Mouse (Mus musculus): ENCODE measurements around the gene Wwc1. TPM values are rescaled to one million over a fixed set of nuclear protein-coding genes. Genes with fewer than 3 reads are reported as not detected.

The Wwc1 gene
- polyA plus RNA-seq, 1 experiment from 2014 or later = 3.5 TPM

GRCm38 (mm10) chr11:35950011-35950410 lies 30.3 kb downstream of the Wwc1 start:
- no peak overlapping the region for H3K27ac ChIP-seq
- 78% methylated on average over 3 of the region's 3 CpGs for WGBS
- no peaks in the 10 kb centered on the region for H3K9me3 ChIP-seq
- peaks cover 16% of the 10 kb centered on the region for H3K4me1 ChIP-seq
- H3K9ac ChIP-seq = no peak overlapping the region
- ATAC-seq (ENCODE audit: insufficient number of reproducible peaks, insufficient read depth, low FRiP score, low TSS enrichment, low read depth) = no peak
- H3K36me3 ChIP-seq = no peaks in the 10 kb centered on the region
- no peak overlapping the region for H3K4me3 ChIP-seq
- no peaks in the 10 kb centered on the region for H3K27me3 ChIP-seq
- H3K4me2 ChIP-seq = no peak overlapping the region

- H3K4me2 ChIP-seq = no peak overlapping the region
- H3K9ac ChIP-seq = no peak overlapping the region
- no peaks in the 10 kb centered on the region for H3K9me3 ChIP-seq
- H3K4me3 ChIP-seq = no peak overlapping the region
- H3K36me3 ChIP-seq = no peaks in the 10 kb centered on the region
- ATAC-seq (ENCODE audit: insufficient number of reproducible peaks, insufficient read depth, low FRiP score, low TSS enrichment, low read depth) = no peak
- 35% methylated on average over 6 of the region's 6 CpGs for WGBS
- no peaks in the 10 kb centered on the region for H3K27me3 ChIP-seq
- peaks cover 16% of the 10 kb centered on the region for H3K4me1 ChIP-seq
- no peak overlapping the region for H3K27ac ChIP-seq
Observed at GRCm38 (mm10) chr11:35948457-35948881, 31.9 kb downstream of the Wwc1 start.

DNA sequence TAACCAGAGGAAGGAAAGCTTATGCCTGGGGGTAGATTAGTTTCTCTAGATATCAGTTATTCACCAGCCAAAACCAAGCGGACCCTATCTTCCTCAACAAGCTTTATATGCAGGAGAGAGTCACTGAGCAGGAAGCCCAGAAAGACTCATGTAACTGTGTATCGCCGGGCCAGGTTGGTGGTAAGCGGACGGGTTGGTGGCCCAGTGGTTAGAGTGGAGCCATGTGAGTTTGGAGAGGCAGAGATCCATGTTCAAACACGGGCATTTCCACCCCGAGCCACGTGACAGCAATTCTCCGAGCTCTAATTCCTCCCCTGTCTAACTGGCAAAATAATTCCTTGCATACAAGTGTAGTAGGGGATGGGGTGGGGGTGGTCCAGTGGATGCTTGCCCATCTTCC lies 32.4 kb downstream of the Wwc1 start:
- ATAC-seq (ENCODE audit: insufficient number of reproducible peaks, insufficient read depth, low FRiP score, low TSS enrichment, low read depth) = no peak
- Histone ChIP-seq H3K4me3 (no peak overlapping the region), H3K4me2 (no peak overlapping the region), H3K36me3 (no peaks in the 10 kb centered on the region), H3K9ac (no peak overlapping the region), H3K27ac (0 out of 2 replicates have a peak overlapping the region, but pooled peaks have one; percentile 11), H3K27me3 (no peaks in the 10 kb centered on the region), H3K9me3 (no peaks in the 10 kb centered on the region), H3K4me1 (peaks cover 16% of the 10 kb centered on the region)
- WGBS = 65% methylated on average over 9 of the region's 9 CpGs

DNA sequence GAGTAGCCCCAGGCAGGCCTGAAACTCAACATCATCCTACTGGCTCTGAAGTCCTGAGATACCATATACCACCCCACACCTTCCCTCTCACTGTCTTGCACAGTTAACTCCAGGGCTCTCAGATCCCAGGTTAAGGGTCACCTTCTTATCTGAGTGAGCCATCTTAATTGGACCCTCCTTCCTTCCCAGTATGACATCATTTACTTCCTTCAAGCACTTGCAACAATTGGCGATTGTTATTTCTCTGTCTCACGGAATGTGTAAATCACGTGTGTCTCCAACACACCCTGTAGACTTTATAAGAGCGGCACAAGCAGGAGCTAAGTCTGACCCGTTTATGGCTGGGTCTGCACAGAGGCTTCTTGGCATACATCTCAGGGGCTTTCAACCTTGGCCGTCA lies 35.1 kb downstream of the Wwc1 start:
- ATAC-seq (ENCODE audit: insufficient number of reproducible peaks, insufficient read depth, low FRiP score, low TSS enrichment, low read depth) = no peak
- Histone ChIP-seq H3K9me3 (no peaks in the 10 kb centered on the region), H3K36me3 (no peaks in the 10 kb centered on the region), H3K4me3 (no peak overlapping the region), H3K27ac (no peak overlapping the region), H3K4me2 (no peak overlapping the region), H3K9ac (no peak overlapping the region), H3K4me1 (peaks cover 28% of the 10 kb centered on the region), H3K27me3 (no peaks in the 10 kb centered on the region)
- WGBS = 57% methylated on average over 6 of the region's 6 CpGs

DNA sequence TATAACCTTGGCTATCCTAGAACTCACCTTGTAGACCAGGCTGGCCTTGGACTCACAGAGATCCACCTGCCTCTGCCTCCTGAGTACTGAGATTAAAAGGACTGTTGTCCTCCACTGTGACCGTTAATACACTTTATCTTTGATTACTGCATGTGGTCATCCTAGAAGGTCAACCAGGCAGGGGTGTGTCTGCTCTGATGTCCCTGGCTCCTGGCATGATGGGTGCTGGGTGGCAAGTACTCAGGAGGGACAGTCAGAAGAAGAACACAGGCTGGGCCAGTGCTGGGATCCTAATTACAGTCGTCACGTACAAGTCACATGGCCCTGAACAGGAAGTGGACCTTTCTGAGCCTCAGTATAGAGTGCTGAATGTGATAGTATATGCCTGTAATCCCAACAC lies 38.7 kb downstream of the Wwc1 start:
- no peak overlapping the region for H3K4me2 ChIP-seq
- WGBS = 70% methylated on average over 3 of the region's 3 CpGs
- peak; percentile 45; the same call in 1 of the 2 replicates for ATAC-seq (ENCODE audit: insufficient number of reproducible peaks, insufficient read depth, low FRiP score, low TSS enrichment, low read depth)
- H3K9ac ChIP-seq = no peak overlapping the region
- no peak overlapping the region for H3K27ac ChIP-seq
- no peak overlapping the region for H3K4me3 ChIP-seq
- no peaks in the 10 kb centered on the region for H3K9me3 ChIP-seq
- H3K4me1 ChIP-seq = peaks cover 23% of the 10 kb centered on the region
- H3K36me3 ChIP-seq = no peaks in the 10 kb centered on the region
- no peaks in the 10 kb centered on the region for H3K27me3 ChIP-seq

DNA sequence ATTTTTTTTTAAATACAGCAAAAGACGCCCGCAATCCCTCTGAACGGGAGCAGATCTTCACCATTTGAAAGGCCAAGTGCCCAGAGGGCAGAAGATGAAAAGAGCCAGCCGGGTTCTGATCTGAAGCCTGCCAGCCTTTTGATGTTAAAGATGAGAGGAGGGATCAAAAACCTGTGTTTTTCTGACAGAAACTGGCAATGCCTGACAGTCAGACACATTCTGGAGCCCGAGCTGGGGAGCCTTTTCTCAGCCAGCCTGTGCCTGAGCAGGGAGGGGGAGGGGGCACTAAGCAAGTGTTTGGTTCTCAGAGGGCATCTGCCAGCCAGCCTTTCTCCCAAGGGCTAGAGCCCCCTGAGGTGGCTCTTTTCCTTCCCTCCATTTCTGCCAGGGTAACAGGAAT lies 39.3 kb downstream of the Wwc1 start:
- no peak overlapping the region for H3K27ac ChIP-seq
- H3K4me3 ChIP-seq = no peak overlapping the region
- ATAC-seq (ENCODE audit: insufficient number of reproducible peaks, insufficient read depth, low FRiP score, low TSS enrichment, low read depth) = no peak
- H3K4me2 ChIP-seq = no peak overlapping the region
- H3K9ac ChIP-seq = no peak overlapping the region
- H3K9me3 ChIP-seq = no peaks in the 10 kb centered on the region
- H3K27me3 ChIP-seq = no peaks in the 10 kb centered on the region
- WGBS = 34% methylated on average over 5 of the region's 5 CpGs
- peaks cover 23% of the 10 kb centered on the region for H3K4me1 ChIP-seq
- no peaks in the 10 kb centered on the region for H3K36me3 ChIP-seq

- H3K27me3 ChIP-seq = no peaks in the 10 kb centered on the region
- H3K4me3 ChIP-seq = no peak overlapping the region
- H3K27ac ChIP-seq = no peak overlapping the region
- 53% methylated on average over 6 of the region's 6 CpGs for WGBS
- peaks cover 24% of the 10 kb centered on the region for H3K4me1 ChIP-seq
- no peak overlapping the region for H3K9ac ChIP-seq
- H3K9me3 ChIP-seq = no peaks in the 10 kb centered on the region
- H3K4me2 ChIP-seq = no peak overlapping the region
- ATAC-seq (ENCODE audit: insufficient number of reproducible peaks, insufficient read depth, low FRiP score, low TSS enrichment, low read depth) = no peak
- H3K36me3 ChIP-seq = no peaks in the 10 kb centered on the region
Observed at GRCm38 (mm10) chr11:35938790-35939385, 41.4 kb downstream of the Wwc1 start.

- no peak overlapping the region for H3K4me3 ChIP-seq
- H3K36me3 ChIP-seq = no peaks in the 10 kb centered on the region
- peaks cover 43% of the 10 kb centered on the region for H3K4me1 ChIP-seq
- no peak for ATAC-seq (ENCODE audit: insufficient number of reproducible peaks, insufficient read depth, low FRiP score, low TSS enrichment, low read depth)
- no peak overlapping the region for H3K9ac ChIP-seq
- no peak overlapping the region for H3K27ac ChIP-seq
- H3K4me2 ChIP-seq = no peak overlapping the region
- H3K27me3 ChIP-seq = no peaks in the 10 kb centered on the region
- 39% methylated on average over 3 of the region's 3 CpGs for WGBS
- no peaks in the 10 kb centered on the region for H3K9me3 ChIP-seq
Observed at GRCm38 (mm10) chr11:35935645-35936044, 44.7 kb downstream of the Wwc1 start.

- Histone ChIP-seq H3K27me3 (no peaks in the 10 kb centered on the region), H3K4me3 (no peak overlapping the region), H3K4me2 (no peak overlapping the region), H3K9me3 (no peaks in the 10 kb centered on the region), H3K36me3 (no peaks in the 10 kb centered on the region), H3K9ac (no peak overlapping the region), H3K4me1 (peaks cover 40% of the 10 kb centered on the region), H3K27ac (no peak overlapping the region)
- WGBS = 90% methylated on average over 1 of the region's 1 CpGs
- no peak for ATAC-seq (ENCODE audit: insufficient number of reproducible peaks, insufficient read depth, low FRiP score, low TSS enrichment, low read depth)
Observed at GRCm38 (mm10) chr11:35935133-35935532, 45.2 kb downstream of the Wwc1 start.

GRCm38 (mm10) chr11:35933402-35934085 lies 46.8 kb downstream of the Wwc1 start:
- Histone ChIP-seq H3K4me3 (no peak overlapping the region), H3K9ac (no peak overlapping the region), H3K9me3 (no peaks in the 10 kb centered on the region), H3K36me3 (no peaks in the 10 kb centered on the region), H3K27ac (no peak overlapping the region), H3K4me1 (peaks cover 31% of the 10 kb centered on the region), H3K4me2 (peak overlapping the region; percentile 30; the same call in 1 of the 2 replicates), H3K27me3 (no peaks in the 10 kb centered on the region)
- no peak for ATAC-seq (ENCODE audit: insufficient number of reproducible peaks, insufficient read depth, low FRiP score, low TSS enrichment, low read depth)
- WGBS = 12% methylated on average over 14 of the region's 14 CpGs

GRCm38 (mm10) chr11:35932121-35932885 lies 48.0 kb downstream of the Wwc1 start:
- Histone ChIP-seq H3K27ac (no peak overlapping the region), H3K9ac (no peak overlapping the region), H3K9me3 (no peaks in the 10 kb centered on the region), H3K4me2 (no peak overlapping the region), H3K4me1 (peaks cover 30% of the 10 kb centered on the region), H3K4me3 (no peak overlapping the region), H3K27me3 (no peaks in the 10 kb centered on the region), H3K36me3 (no peaks in the 10 kb centered on the region)
- WGBS = 84% methylated on average over 14 of the region's 14 CpGs
- ATAC-seq (ENCODE audit: insufficient number of reproducible peaks, insufficient read depth, low FRiP score, low TSS enrichment, low read depth) = no peak
